Mouse (Mus musculus) skeletal muscle tissue, postnatal 0 days (tissue): ENCODE measurements around the gene Lbh. TPM values are rescaled to one million over a fixed set of nuclear protein-coding genes. Genes with fewer than 3 reads are reported as not detected.

ENCODE experiments used
- polyA plus RNA-seq: library from polyadenylated mRNA; unstranded; fragments of >200 nt; fragmentation: Nextera tagmentation; extraction: Ambion mirVana; gene quantifications from 2 replicates; pipeline ENCODE4 v1.2.1, GENCODE M21; 2015

The Lbh gene
- polyA plus RNA-seq, result 0.69 and 1.1 TPM in 2 replicates

DNA sequence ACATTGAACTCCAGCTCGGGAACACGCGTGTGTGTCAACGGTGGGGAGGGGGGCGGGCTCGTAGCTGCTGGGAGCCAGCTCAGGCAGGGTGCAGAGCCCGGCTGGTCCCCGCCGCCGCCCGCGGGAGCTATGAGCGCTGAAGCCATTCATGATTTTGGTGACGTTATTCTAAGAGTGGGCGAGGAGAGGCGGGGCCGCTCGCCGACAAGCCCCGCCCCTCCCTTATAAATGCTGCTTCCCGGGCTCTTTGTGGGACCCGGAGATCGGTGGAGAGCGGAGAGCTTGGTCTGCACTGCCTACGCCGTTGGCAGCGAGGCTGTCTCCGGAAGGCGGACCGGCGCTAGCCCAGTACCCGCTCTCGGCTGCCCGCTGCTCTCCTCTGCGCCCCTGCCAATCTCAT lies at the start of gene Lbh:
Gene Lbh (plus strand): TSS at position 253 of the 400 bp plus-strand sequence.

Other genes starting within 250 kb of the Lbh start
- gene Ypel5, start 81.9 kb upstream of the Lbh start, polyA plus RNA-seq, result 39.9 and 50.2 TPM in 2 replicates
- gene Lclat1, start 189.7 kb downstream of the Lbh start, polyA plus RNA-seq, result 4.7 and 4.8 TPM in 2 replicates